Mouse (Mus musculus) adrenal gland, postnatal 4 days (tissue): ENCODE results near the gene Mcoln2. TPM values are rescaled to one million over a fixed set of nuclear protein-coding genes. Genes with fewer than 3 reads are reported as not detected.
"Not testable (repeated sequence)": the region's sequence is repeated elsewhere in the genome, so short reads cannot be mapped to it uniquely, and the experiment has no call there.

Source experiments
- DNase-seq, 2 experiments: peaks; one replicate each; pipeline ENCODE4 v3.0.0; 2021 to 2022; ENCODE audit warnings: low spot score in 2 of 2, mixed read lengths in 2 of 2
- total RNA-seq, 2 experiments: library from RNA; stranded (reverse); gene quantifications; 2 replicates each; pipeline ENCODE4 v1.2.3; 2021

The Mcoln2 gene
- total RNA-seq, 2 experiments from 2014 or later, result 0.39 to 1.6 TPM

DNA sequence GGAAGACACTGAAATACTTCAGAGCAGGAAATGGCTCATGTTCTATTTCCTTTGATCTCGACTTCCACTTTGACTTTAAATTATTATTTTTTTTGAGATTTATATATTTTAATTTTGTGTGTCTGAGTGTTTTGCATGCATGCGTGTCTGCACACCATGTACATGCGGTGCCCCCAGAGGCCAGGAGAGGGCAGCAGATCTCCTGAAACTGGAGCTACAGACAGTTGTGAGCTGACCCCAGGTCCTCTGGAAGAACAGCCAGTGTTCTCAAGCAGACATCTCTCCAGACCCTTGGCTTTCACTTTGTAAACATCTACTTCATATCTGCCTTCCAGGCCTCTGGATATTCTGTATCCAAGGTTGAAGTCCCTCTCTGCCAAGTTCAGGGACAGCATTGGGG is 31.4 kb downstream of the Mcoln2 start:
- DNase-seq, result peak in 1 of 2 experiments; percentile 33

DNA sequence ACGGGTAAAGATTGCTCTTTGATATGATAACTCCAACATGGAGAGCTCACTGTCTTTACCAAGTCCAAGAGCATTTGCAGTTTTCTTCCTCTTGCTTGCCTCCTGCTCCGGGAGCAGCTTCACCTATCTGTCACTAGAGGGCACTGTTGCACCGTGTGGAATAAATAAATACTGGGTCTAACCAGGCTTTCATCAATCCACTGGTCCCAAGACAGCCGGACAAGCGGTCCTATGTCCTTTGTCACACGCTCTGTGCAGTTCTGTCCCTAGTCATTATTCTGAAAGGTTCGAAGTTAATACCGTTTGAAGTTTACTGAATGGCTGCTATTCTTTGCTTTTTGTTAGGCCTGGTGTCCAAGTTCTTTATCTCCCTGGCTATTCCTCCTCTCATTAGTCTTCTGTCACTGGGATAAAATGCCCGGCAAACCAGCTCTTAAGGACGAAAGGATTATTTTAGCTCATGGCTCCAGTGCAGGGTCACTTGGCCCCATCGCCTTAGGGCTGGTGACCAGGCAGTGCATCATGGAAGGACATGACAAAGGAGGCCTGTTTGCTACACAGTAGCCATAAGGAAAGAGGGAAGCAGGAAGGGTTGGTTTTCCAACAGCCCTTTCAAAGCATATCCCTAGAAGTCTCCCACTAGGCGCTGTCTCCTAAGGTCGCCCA is 35.5 kb downstream of the Mcoln2 start:
- DNase-seq, result peak in 1 of 2 experiments; percentile 17

DNA sequence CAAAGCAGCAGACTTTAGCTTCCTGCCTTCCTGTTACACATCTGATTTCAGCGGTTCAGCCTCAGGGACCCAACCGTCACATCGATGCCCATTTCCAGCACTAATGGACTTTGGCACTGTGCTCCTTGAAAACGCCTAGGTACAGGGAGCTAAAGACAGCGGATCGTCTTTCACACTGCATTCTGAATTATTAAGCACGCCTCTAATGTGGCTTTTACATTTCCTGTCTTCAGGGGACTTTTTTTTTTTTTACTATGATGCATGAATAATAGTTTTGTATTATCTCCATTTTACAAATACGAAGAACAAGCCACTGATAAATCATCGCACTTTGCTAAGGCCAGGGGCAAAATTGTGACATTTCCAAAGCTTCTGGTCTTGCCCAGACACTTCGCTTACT is 36.4 kb downstream of the Mcoln2 start:
- DNase-seq, result no peak

DNA sequence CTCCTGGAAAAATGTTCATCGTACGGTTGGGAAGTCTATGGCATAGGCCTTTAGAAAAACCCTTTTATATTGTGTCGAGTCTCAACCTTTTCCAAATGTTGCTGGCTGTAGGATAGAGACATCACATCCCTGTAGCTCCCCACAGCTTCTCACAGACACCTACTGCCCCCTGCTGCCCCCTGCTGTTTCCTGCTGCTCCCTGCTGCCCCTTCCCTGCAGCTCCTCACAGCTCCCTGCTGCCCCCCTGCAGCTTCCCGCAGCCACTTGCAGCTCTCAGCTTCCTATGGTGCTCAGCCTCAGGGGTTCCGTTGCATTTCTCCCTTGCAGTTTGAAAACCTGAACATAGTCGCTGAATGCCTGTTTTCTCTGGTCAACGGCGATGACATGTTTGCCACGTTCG is 40.3 kb downstream of the Mcoln2 start:
- DNase-seq, result no peak

DNA sequence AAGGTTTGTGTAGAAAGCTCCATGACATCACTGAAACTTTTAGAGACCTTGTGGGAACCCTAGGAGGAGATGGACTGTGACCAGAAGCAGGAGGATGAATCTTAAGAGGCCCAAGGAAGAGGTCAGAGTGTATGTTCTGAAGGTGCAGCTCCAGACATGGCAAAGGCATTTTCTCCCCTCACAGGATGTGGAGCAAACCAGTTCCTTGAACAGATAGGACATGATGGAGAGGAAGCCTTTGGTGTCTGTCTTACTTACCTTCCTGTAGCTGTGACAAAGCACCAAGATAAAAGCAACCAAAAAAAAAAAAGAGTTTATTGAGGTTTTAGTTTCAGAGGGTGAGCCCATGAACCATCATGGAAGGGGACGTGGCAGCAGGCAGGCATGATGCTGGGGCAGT is 42.9 kb downstream of the Mcoln2 start:
- no peak for DNase-seq

DNA sequence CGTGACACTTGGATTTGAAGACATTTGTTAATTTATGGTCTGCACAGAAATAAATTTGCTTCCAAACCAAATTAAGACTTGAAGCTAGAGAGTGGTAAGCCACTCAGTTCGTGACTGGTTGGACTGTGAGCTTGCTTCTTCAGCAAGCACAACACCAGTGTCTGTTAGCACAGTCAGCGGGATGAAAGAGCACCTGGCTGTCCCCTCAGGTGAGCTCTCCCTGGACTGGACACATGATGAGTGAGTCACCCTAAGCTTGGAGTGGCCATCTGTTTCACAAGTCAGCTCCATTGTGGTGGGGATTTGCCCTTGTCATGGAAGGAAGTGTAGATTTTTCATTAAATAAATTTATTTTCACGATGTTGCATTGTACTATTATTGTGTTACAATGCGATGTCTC is 45.5 kb downstream of the Mcoln2 start:
- no peak for DNase-seq

DNA sequence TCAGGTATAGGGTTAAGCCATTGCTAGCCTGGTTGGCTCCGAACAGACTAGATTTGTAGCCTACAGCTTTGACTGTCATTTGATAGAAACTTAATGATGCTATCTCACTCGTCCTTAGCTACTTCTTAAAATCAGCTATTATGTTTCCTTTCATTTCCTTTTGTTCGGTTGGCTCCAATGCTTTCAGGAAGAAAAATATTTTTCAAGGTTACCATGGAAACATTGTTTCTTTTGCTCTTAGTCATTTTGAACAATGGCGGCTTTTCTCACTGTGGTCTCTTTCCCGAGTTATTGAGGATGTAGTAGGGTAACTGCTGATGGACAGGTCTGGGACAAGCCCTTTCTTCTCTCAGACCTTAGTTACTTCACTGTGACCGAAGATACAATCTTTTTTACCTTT is 46.7 kb downstream of the Mcoln2 start:
- no peak for DNase-seq

DNA sequence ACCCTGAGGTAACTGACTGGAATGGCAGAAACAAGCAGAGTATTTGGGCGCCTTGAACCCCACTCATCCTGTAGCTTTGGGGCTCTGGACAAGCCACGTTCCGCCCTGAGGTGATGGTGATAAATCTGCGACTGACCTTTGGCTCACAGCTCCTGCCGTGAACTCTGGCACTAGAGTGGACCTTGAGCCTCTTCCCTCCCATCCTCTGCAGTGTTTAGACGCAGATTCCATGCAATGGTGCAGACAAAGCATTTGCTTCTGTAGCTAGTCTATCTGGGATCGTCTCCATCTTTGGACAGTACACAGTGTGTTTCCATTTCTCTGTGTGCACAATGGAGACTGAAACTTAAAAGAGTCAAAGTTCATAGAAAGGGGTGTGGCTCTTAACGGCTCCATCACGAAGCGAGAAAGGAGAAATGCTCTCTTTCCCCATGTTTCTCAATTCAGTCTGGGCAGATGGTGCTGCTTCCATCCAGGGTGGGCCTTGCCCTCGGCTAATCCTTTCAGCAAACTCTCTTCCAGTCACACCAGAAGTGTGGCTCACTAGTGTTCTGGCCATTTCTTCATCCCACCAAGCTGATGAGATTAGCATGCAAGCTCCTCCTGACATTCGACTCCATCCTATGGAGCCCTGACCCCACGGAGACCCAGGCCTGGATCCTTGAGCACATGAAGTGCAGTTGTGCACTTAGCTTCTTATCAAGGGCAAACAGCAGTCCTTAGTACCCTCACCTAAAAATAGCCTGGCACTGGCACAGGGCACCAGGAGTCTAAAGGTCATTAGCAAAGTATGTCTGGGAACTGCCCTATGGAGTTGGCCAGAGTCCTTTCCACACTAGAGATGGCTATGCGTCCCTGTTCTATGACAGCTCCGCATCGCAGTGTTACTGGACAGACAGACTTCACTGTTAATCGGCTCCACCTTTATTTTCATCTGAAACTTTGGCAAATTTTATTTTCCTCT is 47.4 kb downstream of the Mcoln2 start:
- DNase-seq, result no peak

DNA sequence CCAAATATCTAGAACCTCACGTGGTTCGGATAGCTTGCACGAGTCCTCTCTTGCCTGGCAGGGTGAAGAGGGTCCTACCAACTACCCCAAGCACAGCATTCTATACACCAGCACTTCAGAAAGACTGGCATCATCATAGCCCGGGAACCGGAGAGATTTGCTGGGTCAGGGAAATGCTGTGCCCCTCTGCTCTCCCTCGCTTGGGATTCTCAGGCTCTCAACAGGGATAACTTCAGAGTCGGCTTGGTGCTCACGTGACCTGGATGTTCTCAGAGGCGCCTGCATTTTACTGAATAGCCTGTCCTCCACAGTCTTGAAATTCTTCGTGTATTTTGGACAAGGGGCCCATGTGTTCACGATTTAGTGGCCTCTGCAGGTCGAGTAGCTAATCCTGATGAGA is 48.2 kb downstream of the Mcoln2 start:
- DNase-seq, result no peak

DNA sequence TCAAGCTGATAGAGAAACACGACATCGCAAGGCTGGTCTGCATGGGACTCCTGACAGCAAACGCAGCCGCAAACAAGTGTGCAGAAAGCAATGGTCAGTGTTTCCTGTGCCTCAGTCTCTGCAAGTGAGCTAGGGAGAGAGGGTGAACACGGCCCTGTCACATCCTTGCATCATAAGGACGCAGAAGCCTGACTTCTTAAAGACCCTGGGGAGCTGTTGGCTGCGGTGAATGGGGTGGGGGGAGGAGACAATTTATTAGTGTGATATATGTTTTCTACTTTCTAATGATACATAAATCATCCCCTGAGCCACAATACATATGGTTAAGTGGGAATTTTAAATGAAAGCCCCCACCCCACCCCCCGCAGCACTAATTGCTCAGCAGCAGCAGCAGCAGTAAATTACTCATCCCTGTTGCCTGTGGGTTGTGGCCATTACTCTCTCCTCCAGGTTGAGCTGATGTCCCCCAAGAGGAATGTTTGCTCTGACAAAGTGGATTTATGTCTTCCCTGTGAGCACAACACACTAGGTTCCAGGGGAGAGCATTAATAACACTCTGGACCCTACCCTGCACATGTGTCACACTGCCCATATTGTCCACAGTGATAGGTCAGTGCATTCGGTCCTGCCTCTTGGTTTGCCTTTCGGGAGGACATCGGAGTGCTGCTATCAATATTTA is 49.3 kb downstream of the Mcoln2 start:
- no peak for DNase-seq

DNA sequence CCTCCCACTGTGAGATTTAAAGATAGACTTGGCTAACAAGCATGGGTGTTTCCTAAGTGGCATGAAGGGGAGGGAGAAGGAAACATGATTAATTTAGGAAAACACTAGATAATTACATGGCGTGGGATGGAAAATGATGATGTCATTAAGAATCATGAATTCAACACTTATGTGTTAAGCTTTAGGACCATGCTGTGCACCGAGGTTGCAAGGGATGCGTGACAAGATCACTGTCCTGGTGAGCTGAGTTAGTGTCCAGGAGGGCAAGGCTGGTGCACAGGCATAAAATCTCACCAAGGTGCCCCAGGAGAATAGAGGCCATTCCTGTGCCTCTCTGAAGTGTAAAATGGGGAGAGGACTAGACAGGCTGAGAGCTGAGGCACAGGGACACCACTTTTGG is 49.9 kb downstream of the Mcoln2 start:
- DNase-seq, result no peak

DNA sequence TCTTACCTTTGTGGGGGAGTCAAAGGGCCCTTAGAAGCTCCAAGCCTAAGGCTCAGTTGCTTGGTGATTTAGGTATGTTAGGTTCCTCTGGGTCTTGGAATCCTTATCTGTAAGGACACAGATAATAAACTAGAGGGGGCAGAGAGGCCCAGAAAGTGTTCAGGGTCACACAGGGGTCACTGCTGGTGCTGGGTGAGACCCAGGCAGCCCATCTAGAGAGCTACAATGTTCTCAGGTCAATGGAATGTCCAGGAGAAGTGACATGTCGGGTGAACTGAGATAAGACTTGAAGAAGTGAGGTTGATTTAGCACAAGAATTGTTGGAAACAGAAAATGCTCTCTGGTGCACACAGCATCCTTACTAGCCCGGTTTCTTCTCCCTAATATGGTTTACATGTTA is 54.7 kb downstream of the Mcoln2 start:
- no peak for DNase-seq

DNA sequence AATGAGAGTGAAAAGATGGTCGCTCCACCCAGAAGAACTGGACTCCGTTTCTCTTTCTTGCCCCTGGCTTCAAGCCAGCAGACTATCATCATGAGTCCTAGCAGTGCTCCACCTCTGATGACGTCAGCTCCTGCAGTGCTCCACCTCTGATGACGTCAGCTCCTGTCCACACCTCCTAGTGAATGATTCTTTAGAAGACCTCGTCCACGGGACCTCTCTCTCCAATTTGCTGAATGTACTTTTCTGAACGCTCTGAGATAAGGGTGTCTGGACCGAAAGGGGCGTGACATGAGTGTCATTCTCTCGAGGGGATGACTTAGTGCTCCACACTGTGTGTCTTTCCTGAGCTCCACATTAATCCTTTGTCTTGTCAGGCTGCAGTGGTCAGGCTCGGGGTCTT is 55.7 kb downstream of the Mcoln2 start:
- no peak for DNase-seq

DNA sequence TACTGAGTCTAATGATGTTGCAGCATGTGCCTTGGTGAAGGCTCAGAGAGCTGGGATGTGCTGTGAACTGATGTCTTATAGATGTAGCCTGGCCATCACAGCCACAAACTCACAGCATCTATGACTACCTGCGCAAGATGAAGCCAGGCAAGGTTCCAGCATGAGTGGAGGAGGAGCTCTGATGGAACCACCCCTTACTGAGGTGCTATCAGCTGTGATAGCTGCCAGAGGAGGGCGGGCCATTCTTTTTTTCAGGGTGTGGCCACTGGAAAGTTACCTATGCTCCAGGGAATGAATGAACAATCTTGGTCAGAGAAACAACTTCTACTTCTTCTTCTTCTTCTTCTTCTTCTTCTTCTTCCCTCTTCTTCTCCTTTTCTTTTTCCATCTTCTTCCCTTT is 57.0 kb downstream of the Mcoln2 start:
- no peak for DNase-seq

DNA sequence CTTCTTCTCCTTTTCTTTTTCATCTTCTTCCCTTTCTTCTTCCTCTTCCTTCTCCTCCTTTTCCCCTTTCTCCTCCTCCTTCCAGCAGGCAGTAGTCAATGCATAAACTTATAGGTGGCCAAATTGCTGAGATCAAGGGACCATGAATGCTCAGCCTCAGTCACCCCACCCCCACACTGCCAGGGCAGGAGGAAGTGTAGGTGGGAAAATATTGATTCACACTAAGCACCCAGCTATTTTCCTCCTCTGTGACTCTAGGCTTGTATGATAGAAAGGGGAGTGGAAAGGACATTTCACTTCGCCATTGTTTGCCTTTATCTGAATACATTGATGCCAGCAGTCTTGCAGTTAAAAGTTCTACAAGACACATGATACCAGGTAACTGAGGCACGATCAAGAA is 57.8 kb downstream of the Mcoln2 start:
- DNase-seq, result no peak

DNA sequence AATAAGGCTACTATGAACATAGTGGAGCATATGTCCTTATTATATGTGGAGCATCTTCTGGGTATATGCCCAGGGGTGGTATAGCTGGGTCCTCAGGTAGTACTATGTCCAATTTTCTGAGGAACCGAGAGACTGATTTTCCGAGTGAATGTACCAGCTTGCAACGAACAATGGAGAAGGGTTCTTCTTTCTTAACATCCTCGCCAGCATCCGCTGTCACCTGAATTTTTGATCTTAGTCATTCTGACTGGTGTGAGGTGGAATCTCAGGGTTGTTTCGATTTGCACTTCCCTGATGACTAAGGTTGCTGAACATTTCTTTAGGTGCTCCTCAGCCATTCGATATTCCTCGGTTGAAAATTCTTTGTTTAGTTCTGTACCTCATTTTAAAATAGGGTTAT is 60.1 kb downstream of the Mcoln2 start:
- DNase-seq, result not testable (repeated sequence)

DNA sequence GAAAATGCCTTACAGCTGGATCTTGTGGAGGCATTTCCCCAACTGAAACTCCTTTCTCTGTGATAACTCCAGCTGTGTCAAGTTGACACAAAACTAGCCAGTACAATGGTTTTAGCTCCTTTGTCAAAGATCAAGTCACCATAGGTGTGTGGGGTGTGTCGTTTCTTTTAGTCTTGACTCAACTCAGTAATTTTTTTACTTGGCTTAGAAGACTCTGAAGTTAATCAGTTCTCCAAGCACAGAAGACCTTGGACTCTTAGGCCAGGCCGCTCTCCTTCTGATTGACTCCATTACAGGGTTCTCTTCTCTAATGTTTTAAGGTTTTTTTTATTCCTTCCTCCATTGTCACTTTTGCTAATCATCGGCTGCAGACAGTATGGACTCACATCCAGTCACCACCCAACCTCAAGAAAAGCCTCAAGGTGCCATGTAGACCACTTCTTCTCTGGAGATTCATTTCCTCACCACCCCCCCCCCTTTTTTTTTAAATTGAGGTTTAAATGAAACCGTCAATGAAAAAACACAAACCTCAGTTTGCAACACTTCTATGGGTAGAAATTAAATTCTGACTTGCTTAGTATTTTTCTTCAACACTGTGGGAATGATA is 61.6 kb downstream of the Mcoln2 start:
- DNase-seq, result no peak

DNA sequence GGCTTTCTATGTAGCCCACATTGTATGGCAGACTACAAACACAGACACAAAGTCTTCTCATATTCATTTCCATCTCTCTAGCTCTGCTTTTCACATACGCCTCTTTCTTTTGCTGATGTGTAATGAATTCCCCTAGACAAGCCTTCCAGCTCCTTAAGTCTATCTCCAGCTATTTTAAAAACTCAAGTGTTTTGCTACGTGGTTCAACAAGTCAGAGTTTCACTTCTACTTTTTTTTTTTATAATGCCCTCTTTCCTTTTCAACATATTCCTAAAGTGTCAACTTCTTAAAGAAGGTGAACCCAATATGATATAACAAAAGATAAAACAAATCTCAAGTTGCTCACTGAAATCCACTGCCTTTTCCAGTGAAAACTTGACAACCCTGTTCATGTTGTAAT is 62.3 kb downstream of the Mcoln2 start:
- DNase-seq, result no peak

DNA sequence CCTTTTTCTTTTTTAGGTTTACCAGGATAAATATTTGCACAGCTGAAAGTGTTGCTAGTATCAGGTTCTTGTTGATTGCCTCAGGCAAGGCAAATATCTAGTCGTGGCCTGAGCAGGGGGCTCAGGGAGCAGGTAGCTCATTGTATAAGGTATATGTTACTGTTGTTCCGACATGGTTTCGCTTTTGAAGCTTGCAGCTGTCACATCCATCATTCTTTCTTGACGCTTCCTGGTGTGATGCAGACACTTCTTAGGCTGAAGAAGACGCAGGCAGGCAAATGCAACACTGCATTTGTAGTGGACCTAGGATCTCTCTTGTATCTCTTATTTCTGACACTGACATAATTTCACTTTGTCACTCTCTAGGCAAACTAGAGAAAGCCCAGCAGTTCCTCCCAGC is 63.7 kb downstream of the Mcoln2 start:
- no peak for DNase-seq

DNA sequence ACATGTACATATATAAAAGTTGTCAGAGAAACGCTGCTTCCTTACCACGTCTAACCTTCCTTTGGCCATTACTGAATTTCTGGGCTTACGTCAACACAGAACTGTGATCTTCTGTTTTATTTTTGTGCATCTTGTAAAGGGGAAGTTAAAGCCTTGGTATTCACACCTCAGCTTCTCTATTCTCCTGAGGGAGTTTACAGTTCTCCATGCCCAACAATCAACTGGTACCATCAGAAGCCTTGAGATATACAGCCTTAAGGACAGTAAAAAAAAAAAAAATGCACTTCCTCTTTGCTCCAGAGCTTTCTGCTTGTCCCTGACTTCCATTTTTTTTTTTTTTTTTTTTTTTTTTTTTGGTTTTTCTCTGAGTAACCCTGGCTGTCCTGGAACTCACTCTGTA is 66.9 kb downstream of the Mcoln2 start:
- DNase-seq, result no peak

DNA sequence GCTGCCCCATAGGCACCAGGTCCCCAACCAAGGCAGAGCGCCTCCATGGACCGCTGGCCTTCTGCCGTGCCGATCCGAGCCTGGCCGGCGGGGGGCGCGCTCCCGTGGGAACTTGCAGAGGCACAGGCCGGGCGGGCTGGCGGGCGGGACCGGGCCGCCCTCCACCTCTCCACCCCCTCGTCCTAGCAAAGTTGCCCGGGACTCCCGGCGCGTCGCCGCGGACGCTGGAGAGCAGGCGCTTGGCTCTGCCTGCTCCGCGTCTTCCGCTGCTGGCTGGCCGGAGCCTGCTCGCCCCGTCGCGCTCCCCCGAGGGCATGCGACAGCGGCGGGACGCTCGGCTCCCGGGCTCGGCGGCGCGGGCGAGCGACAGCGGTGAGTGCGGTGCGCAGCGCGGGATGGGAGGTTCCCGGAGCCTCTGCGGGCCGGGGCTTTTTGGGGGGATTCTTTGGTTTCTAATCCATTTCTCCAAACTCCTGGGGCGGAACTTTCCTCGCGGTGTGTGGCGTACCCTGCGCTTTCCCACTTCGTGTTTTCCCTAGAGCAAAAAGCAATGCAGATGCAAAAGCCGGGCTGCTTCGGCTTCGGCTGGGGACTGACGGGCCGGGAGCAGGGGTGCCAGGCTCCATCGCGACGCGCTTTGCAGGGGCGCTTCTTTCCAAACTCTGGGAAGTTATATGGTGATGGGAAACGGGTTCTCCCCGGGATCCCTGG is 71.3 kb downstream of the Mcoln2 start, which contains the start of gene Lpar3:
Gene Lpar3, plus strand, starts transcription at position 188 of the 711 bp plus-strand sequence.
- peak; percentile 37 to 40 for DNase-seq
